Mouse (Mus musculus): ENCODE results near the gene Ogg1.

Gene Ogg1

GRCm38 (mm10) chr6:113331721-113332120 lies 4.9 kb downstream of the Ogg1 start:
- 93% methylated on average over 11 of the region's 11 CpGs for WGBS

- 65% methylated on average over 6 of the region's 6 CpGs for WGBS
Measured at GRCm38 (mm10) chr6:113332734-113333133, 6.0 kb downstream of the Ogg1 start.

- WGBS: 41% methylated on average over 14 of the region's 14 CpGs
Measured at GRCm38 (mm10) chr6:113333137-113333950, 6.6 kb downstream of the Ogg1 start.

GRCm38 (mm10) chr6:113334216-113334615 lies 7.4 kb downstream of the Ogg1 start:
- WGBS: 64% methylated on average over 6 of the region's 6 CpGs

- 36% methylated on average over 8 of the region's 8 CpGs for WGBS
Measured at GRCm38 (mm10) chr6:113336852-113337620, 10.3 kb downstream of the Ogg1 start.

GRCm38 (mm10) chr6:113341574-113341973 lies 14.8 kb downstream of the Ogg1 start:
- 70% methylated on average over 6 of the region's 6 CpGs for WGBS

- WGBS: 22% methylated on average over 4 of the region's 7 CpGs
Measured at GRCm38 (mm10) chr6:113342297-113342696, 15.5 kb downstream of the Ogg1 start.

GRCm38 (mm10) chr6:113343177-113344092 lies 16.7 kb downstream of the Ogg1 start, which contains the start of gene Camk1:
Gene Camk1, minus strand, starts transcription at chr6:113343984.
- 15% methylated on average over 32 of the region's 32 CpGs for WGBS

GRCm38 (mm10) chr6:113344321-113344720 lies 17.5 kb downstream of the Ogg1 start:
- WGBS: 27% methylated on average over 2 of the region's 2 CpGs

GRCm38 (mm10) chr6:113346897-113347296 lies 20.1 kb downstream of the Ogg1 start:
- 85% methylated on average over 4 of the region's 4 CpGs for WGBS

- WGBS: 84% methylated on average over 1 of the region's 1 CpGs
Measured at GRCm38 (mm10) chr6:113351161-113351560, 24.4 kb downstream of the Ogg1 start.

GRCm38 (mm10) chr6:113351653-113352052 lies 24.9 kb downstream of the Ogg1 start:
- WGBS: 58% methylated on average over 10 of the region's 10 CpGs

GRCm38 (mm10) chr6:113352820-113353219 lies 26.0 kb downstream of the Ogg1 start:
- WGBS: 81% methylated on average over 3 of the region's 3 CpGs

GRCm38 (mm10) chr6:113353696-113354095 lies 26.9 kb downstream of the Ogg1 start:
- 74% methylated on average over 3 of the region's 3 CpGs for WGBS

- WGBS: 71% methylated on average over 4 of the region's 4 CpGs
Measured at GRCm38 (mm10) chr6:113361476-113361875, 34.7 kb downstream of the Ogg1 start.

- 70% methylated on average over 1 of the region's 1 CpGs for WGBS
Measured at GRCm38 (mm10) chr6:113362241-113362640, 35.5 kb downstream of the Ogg1 start.

GRCm38 (mm10) chr6:113364518-113365135 lies 37.9 kb downstream of the Ogg1 start:
- 67% methylated on average over 8 of the region's 8 CpGs for WGBS

- 90% methylated on average over 6 of the region's 6 CpGs for WGBS
Measured at GRCm38 (mm10) chr6:113366639-113367038, 39.9 kb downstream of the Ogg1 start.

GRCm38 (mm10) chr6:113367574-113367973 lies 40.8 kb downstream of the Ogg1 start:
- WGBS: 100% methylated on average over 1 of the region's 1 CpGs

GRCm38 (mm10) chr6:113368124-113368523 lies 41.4 kb downstream of the Ogg1 start:
- 96% methylated on average over 7 of the region's 7 CpGs for WGBS

GRCm38 (mm10) chr6:113368577-113368976 lies 41.8 kb downstream of the Ogg1 start:
- 79% methylated on average over 5 of the region's 5 CpGs for WGBS

All from cerebral cortex, adult 2 months (tissue).